Mouse (Mus musculus) testis, adult 2 months (tissue): ENCODE data around the gene Fam71e1. TPM values are rescaled to one million over a fixed set of nuclear protein-coding genes. Genes with fewer than 3 reads are reported as not detected.

ENCODE experiments used
- H3K27ac ChIP-seq: fragments of 200-500 bp; 2 replicates; pipeline ENCODE4 v1.5.1; 2012; ENCODE audit warnings: low read depth, low read length; ENCODE audit not compliant: control insufficient read depth, insufficient read depth
- H3K27me3 ChIP-seq: fragments of 200-500 bp; 2 replicates; pipeline ENCODE4 v1.6.1; 2012; ENCODE audit warnings: mild to moderate bottlenecking, low read length, moderate library complexity; ENCODE audit not compliant: control insufficient read depth, insufficient read depth
- H3K36me3 ChIP-seq: fragments of 200-500 bp; 2 replicates; pipeline ENCODE4 v1.6.1; 2012; ENCODE audit warnings: mild to moderate bottlenecking, low read length; ENCODE audit not compliant: control insufficient read depth, insufficient read depth
- H3K4me1 ChIP-seq: fragments of 200-500 bp; 2 replicates; pipeline ENCODE4 v1.6.1; 2012; ENCODE audit warnings: low read length; ENCODE audit not compliant: control insufficient read depth, insufficient read depth
- H3K4me3 ChIP-seq: fragments of 200-500 bp; 2 replicates; pipeline ENCODE4 v1.5.1; 2012; ENCODE audit warnings: low read depth, mild to moderate bottlenecking, low read length, moderate library complexity, mixed read lengths; ENCODE audit not compliant: control insufficient read depth
- CTCF ChIP-seq: fragments of 200-500 bp; IDR thresholded peaks from 2 replicates; pipeline ENCODE4 v1.5.1; 2012; ENCODE audit warnings: low read depth, mild to moderate bottlenecking, inconsistent platforms, low read length, moderate library complexity; ENCODE audit not compliant: control insufficient read depth, insufficient read depth, insufficient replicate concordance
- POLR2A ChIP-seq: fragments of 200-500 bp; IDR thresholded peaks from 2 replicates; pipeline ENCODE4 v1.6.1; 2012; ENCODE audit warnings: low read depth, mild to moderate bottlenecking, inconsistent platforms, low read length, moderate library complexity; ENCODE audit not compliant: control insufficient read depth
- polyA plus RNA-seq: library from polyadenylated mRNA; depleted of rRNA; stranded (reverse); fragments of >200 nt; gene quantifications from 2 replicates; pipeline ENCODE4 v1.2.3, GENCODE M21; 2012; rRNA removed

The Fam71e1 gene
- 1,517 and 1,849 TPM in 2 replicates for polyA plus RNA-seq

DNA sequence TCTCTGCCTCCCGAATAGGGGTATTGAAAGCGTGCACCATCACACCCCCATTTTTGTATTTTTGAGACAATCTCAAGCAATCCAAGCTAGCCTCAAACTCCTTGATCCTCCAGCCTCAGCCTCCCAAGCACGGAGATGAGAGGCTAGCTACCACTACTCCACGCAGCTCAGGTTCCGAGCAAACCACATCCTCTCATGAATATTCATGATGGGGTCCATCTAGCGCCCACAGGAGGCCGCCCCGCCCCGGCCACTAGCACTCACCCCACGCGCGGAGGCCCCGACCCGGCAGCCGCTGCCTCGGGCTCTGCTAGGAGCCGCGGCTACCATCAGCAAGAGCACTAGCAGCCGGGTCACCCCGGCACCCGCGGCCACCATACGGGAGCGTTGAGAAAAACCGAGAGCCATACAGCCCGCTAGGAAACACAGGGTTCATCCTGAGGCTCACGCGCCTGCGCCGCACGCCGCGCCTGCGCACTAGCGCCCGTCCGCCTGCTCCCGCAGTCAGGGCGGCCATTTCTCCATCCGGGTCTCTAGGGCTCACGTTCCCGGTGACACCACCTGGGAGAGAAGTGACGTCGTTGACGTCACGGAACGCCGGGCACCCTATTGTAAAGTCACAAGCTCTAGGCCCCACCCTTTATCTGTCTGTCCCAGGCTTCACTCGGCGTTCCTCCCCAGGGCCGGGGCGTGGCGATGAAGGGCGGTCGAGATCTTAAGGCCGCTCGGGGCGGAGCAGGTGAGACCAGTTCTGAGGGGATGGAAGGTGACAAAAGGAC, at the start of gene Fam71e1, which contains the start of gene Emc10:
TSS of gene Fam71e1 (plus strand) at position 590 of the 779 bp plus-strand sequence.
TSS of gene Emc10 (minus strand) at position 538 of the 779 bp plus-strand sequence.
- Histone ChIP-seq H3K4me1 (peaks cover 13% of the 10 kb centered on the region), H3K27me3 (no peaks in the 10 kb centered on the region), H3K27ac (peak within 1 kb of the TSS; percentile 93), H3K4me3 (peak within 1 kb of the TSS; percentile 96), H3K36me3 (no peaks in the 10 kb centered on the region)
- TF ChIP-seq CTCF (no peak), POLR2A (peak; percentile 94)

DNA sequence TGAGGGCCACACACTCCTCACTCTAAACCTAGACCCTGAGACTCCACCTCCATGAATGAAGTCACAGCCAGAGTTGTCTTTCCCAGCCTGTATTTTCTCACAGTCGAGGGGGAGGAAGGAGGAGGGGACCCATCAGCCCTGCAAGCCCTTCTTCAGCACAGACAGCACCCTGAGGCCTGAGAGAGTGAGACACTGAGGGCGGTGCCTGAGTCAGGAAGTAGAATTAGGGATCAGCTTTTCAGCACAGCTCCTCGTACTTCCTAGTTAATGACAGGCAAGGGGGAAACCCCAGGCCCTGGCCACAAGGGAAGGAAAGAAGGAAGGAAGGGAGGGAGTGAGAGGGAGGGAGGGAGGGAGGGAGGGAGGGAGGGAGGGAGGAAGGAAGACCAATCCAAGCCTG, 43.1 kb upstream of the Fam71e1 start:
- H3K36me3 ChIP-seq: no peaks in the 10 kb centered on the region
- no peaks in the 10 kb centered on the region for H3K4me1 ChIP-seq
- H3K27ac ChIP-seq: no peak overlapping the region
- TF ChIP-seq CTCF: no peak
- TF ChIP-seq POLR2A: no peak
- no peaks in the 10 kb centered on the region for H3K27me3 ChIP-seq
- no peak overlapping the region for H3K4me3 ChIP-seq

DNA sequence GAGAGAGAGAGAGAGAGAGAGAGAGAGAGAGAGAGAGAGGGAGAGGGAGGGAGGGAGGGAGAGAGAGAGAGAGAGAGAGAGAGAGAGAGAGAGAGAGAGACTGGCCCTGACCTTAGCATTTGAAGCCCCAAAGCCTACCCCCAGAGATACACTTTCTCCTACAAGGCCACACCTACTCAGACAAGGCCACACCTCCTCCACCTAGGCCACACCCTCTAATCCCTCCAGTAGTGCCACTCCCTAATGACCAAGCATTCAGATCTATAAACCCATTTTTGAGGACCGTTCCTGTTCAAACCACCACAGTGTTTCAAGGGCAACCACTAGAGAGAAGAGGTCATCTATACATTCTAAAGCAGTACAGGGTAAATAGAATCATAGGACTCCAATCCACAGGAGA, 40.1 kb upstream of the Fam71e1 start:
- H3K4me3 ChIP-seq: no peak overlapping the region
- H3K36me3 ChIP-seq: no peaks in the 10 kb centered on the region
- H3K4me1 ChIP-seq: no peaks in the 10 kb centered on the region
- no peak overlapping the region for H3K27ac ChIP-seq
- TF ChIP-seq POLR2A (no peak), CTCF (no peak)
- H3K27me3 ChIP-seq: no peaks in the 10 kb centered on the region

DNA sequence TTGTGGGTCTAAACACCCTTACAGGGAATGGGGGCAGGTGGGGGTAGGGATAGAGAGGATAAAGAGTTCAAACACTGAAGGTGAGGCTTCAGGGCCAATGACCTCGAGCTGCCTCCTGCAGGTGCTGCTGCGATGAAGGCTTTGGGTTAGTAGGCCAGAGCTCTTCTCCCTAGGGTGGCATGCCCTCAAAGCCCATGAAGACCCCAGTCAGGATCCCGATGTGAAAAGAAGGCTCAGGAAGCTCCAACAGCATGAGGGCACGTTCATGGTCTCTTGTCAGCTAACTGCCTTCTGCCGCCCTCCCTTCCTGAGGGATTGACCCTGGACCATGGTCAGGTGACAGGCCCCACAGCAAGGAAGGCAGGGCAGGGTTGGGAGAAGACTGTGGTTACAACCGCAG, 36.3 kb upstream of the Fam71e1 start:
- no peaks in the 10 kb centered on the region for H3K36me3 ChIP-seq
- no peak overlapping the region for H3K4me3 ChIP-seq
- no peaks in the 10 kb centered on the region for H3K27me3 ChIP-seq
- H3K4me1 ChIP-seq: peaks cover 4% of the 10 kb centered on the region
- H3K27ac ChIP-seq: no peak overlapping the region
- TF ChIP-seq POLR2A (no peak), CTCF (no peak)

DNA sequence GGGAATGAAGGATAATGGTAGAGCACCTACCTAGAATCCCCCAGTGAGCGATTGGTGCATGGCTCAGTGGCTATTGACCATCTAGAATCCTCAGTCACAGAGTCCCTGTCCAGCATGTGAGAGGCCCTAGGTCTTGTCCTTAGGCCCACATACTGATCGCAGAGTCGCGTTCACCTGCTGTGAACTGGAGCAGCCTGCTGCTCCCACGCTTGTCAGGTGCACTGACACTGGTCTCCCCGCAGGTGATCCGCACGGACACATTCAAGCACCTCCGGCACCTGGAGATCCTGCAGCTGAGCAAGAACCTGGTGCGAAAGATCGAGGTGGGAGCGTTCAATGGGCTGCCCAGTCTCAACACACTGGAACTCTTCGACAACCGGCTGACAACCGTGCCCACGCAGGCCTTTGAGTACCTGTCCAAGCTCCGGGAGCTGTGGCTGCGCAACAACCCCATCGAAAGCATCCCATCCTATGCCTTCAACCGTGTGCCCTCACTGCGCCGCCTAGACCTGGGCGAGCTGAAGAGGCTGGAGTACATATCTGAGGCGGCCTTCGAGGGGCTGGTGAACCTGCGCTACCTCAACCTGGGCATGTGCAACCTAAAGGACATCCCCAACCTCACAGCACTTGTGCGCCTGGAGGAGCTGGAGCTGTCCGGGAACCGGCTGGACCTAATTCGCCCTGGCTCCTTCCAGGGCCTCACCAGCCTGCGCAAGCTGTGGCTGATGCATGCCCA, 35.4 kb upstream of the Fam71e1 start:
- Histone ChIP-seq H3K4me1 (peaks cover 4% of the 10 kb centered on the region), H3K4me3 (no peak overlapping the region), H3K36me3 (no peaks in the 10 kb centered on the region), H3K27ac (no peak overlapping the region), H3K27me3 (no peaks in the 10 kb centered on the region)
- TF ChIP-seq CTCF (no peak), POLR2A (0 out of 2 replicates have a peak, but pooled peaks have one; percentile 8)

DNA sequence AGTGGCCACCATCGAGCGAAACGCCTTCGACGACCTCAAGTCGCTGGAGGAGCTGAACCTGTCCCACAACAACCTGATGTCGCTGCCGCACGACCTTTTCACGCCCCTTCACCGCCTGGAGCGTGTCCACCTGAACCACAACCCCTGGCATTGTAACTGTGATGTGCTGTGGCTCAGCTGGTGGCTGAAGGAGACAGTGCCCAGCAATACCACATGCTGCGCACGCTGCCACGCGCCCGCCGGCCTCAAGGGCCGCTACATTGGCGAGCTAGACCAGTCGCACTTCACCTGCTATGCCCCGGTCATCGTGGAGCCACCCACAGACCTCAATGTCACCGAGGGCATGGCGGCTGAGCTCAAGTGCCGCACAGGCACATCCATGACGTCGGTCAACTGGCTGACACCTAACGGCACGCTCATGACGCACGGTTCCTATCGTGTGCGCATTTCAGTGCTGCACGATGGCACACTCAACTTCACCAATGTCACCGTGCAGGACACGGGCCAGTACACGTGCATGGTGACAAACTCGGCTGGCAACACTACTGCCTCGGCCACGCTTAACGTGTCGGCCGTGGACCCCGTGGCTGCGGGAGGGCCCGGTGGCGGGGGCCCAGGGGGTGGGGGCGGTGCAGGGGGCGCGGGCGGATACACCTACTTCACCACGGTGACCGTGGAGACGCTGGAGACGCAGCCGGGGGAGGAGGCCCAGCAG, 34.7 kb upstream of the Fam71e1 start:
- Histone ChIP-seq H3K4me1 (peaks cover 4% of the 10 kb centered on the region), H3K4me3 (no peak overlapping the region), H3K36me3 (no peaks in the 10 kb centered on the region), H3K27me3 (no peaks in the 10 kb centered on the region), H3K27ac (no peak overlapping the region)
- TF ChIP-seq POLR2A: peak; percentile 10; the same call in 1 of the 2 replicates
- TF ChIP-seq CTCF: no peak
